Mouse (Mus musculus) lung, postnatal 14 days (tissue): ENCODE measurements around the gene Ptprn.
A peak's percentile ranks its signal among the peaks of the same experiment; 100 is the strongest.

Experiments
- DNase-seq: peaks from one replicate; pipeline ENCODE4 v3.0.0; 2021

Ptprn gene

GRCm38 (mm10) chr1:75221538-75221937 lies 42.8 kb downstream of the Ptprn start:
- no peak for DNase-seq

- peak; percentile 23 for DNase-seq
These were observed 44.8 kb downstream of the Ptprn start, which contains the start of gene Tuba4a for GRCm38 (mm10) chr1:75219531-75219930. TSS of gene Tuba4a (minus strand) at chr1:75219865.

GRCm38 (mm10) chr1:75219078-75219477 lies 45.2 kb downstream of the Ptprn start:
- peak; percentile 91 for DNase-seq

- DNase-seq: peak; percentile 52
These were observed 45.9 kb downstream of the Ptprn start for GRCm38 (mm10) chr1:75218227-75219001.

DNA sequence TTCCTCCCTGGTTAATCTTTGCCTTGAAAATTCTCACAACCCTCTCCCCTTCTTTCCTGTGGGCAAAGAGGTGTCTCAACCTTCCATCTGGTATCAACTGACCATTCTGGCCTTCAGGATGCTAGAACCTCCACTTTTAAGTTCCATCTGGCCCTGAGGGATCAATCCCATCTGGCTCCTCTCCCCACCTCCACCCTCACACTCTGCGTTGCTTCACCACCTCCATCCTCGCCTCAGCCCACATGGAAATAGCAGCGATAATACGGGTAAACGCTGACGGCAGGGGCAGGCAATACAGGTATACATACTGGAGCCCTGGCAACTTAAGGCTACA lies 46.4 kb downstream of the Ptprn start:
- DNase-seq: no peak

GRCm38 (mm10) chr1:75216797-75217585 lies 47.3 kb downstream of the Ptprn start:
- no peak for DNase-seq

- no peak for DNase-seq
These were observed 48.5 kb downstream of the Ptprn start for GRCm38 (mm10) chr1:75215785-75216184.

DNA sequence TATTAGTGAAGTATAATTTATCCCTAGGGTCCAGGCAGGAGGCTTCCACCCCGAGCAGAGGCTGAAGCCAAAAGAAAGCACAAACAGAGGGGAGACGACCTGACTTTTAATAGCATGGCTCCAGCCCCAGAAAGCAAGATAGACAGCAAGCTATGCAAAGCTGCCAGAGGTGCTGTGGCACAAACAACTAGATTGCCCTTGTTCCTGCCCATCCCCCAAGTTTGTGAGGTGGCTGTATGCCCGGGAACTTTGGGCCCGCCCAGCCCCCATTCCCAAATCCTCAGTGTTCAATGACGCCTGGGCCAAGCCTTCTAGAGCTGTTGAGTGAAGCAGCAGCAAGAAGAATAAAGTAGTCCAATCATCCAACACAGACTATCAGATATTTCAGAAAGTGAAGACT lies 49.4 kb downstream of the Ptprn start:
- DNase-seq: no peak

GRCm38 (mm10) chr1:75214442-75214841 lies 49.9 kb downstream of the Ptprn start:
- no peak for DNase-seq

DNA sequence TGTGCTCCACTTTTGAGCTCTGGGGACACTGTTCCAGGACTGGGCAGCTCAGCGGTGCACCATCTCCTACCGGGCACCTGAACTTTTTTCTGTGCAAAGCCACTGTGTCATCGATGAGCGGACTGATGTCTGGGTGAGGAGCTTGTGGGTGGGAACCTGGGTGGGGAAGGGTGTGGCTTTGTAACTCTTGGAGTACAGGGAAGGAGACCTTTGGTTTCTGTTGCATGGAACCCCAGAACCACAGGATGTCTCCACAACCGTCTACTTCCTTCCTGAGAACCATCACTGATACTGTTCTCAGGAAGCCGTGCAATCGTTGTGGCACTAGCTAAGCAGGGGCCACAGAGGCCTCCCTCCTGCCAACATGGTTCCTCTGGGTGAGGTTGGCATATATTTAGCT lies 51.2 kb downstream of the Ptprn start:
- no peak for DNase-seq

GRCm38 (mm10) chr1:75212542-75212941 lies 51.8 kb downstream of the Ptprn start:
- DNase-seq: no peak

- DNase-seq: no peak
These were observed 53.1 kb downstream of the Ptprn start for GRCm38 (mm10) chr1:75211141-75211708.

GRCm38 (mm10) chr1:75210136-75211087 lies 53.9 kb downstream of the Ptprn start, which contains the start of the genes Glb1l and Stk16:
TSS of gene Glb1l (minus strand) at chr1:75210813.
TSS of gene Stk16 (plus strand) at chr1:75210838.
- peak; percentile 98 for DNase-seq

- peak; percentile 40 for DNase-seq
These were observed 55.2 kb downstream of the Ptprn start for GRCm38 (mm10) chr1:75208967-75209678.

GRCm38 (mm10) chr1:75201236-75201635 lies 63.1 kb downstream of the Ptprn start:
- DNase-seq: no peak
